ENCODE assay signal across 8 mouse cellular contexts in the genomic region with DNA sequence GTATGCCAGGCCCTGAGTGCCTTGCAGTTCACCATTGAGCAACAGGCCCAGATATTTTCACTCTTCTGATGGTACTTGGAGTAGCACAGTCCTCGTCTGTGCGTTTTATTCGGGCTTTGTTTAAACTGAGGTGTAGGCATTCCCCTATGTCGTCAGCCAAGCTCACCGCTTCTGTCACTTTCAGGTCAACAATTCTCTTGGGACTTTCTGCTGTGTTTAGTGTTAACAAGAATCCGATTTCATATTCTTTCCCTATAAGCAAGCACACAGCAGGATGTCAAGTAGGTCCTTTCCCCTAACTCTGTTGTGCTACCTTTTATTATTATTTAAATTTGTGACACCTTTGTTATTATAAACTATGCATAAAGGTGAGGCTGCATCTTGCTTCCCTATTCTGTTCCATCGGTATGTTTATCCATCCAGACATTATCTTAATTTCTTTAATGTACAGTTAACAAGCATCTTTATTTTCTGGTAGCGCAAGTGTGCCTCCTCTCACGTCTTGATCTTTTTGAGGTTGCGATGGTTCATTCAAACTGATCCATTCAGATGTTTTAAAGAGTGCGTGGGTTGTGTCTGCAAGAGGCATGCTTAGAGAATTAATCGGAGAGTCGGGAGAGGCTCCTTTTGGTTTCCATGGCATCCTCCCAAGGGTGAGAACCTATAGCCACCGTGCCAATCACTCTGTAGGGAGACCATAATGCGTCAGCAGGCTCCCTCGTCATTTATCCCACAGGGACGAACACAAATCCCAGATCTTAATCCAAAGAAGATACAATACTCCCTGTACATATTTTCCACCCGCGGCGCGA. TPM values are rescaled to one million over a fixed set of nuclear protein-coding genes. Genes with fewer than 3 reads are reported as not detected.
DNase-seq lines count a peak whose midpoint lies in the region; ATAC-seq and TF ChIP-seq lines count a peak whose summit lies in the region.

No protein-coding gene starts in this region.

- peak overlapping the region; percentile 71 for H3K4me3 ChIP-seq in layer of hippocampus, adult 2 months
- H3K4me3 ChIP-seq in bone marrow macrophage, adult 2 months (ENCODE audit: insufficient read depth, low read length), result peak overlapping the region; percentile 72
- peak overlapping the region; percentile 60 for H3K4me3 ChIP-seq in midbrain, embryonic 11.5 days (ENCODE audit: low read depth, low read length)

- H3K36me3 ChIP-seq in midbrain, embryonic 11.5 days (ENCODE audit: control insufficient read depth, insufficient read depth, low read length), result no peaks in the 10 kb centered on the region

- H3K27me3 ChIP-seq in midbrain, embryonic 11.5 days (ENCODE audit: control insufficient read depth, insufficient read depth, low read length), result no peaks in the 10 kb centered on the region

- peak overlapping the region; percentile 66 for H3K9ac ChIP-seq in midbrain, embryonic 11.5 days (ENCODE audit: low read length)

- TF ChIP-seq CTCF in layer of hippocampus, adult 2 months (conservative IDR thresholded peaks at IDR 0.05), result no peak
- TF ChIP-seq CTCF in bone marrow macrophage, adult 2 months (IDR thresholded peaks at IDR 0.05; ENCODE audit: low read depth, low read length), result no peak

- TF ChIP-seq POLR2A in bone marrow macrophage, adult 2 months (IDR thresholded peaks at IDR 0.05; ENCODE audit: borderline replicate concordance, low read depth, low read length), result no peak

- DNase-seq in layer of hippocampus, adult 2 months (ENCODE audit: low spot score in 2 of 2), result peak; percentile 15 to 28
- no peak for DNase-seq in layer of hippocampus, postnatal 10 days (ENCODE audit: low spot score in 2 of 2)
- peak; percentile 28 to 69 for DNase-seq in frontal cortex, adult 2 months (ENCODE audit: extremely low spot score in 1 of 2, low spot score in 1 of 2)
- no peak for DNase-seq in midbrain, embryonic 11.5 days (ENCODE audit: low spot score, missing footprints)
- DNase-seq in adrenal gland, postnatal 36 days, result no peak
- no peak for DNase-seq in thymus, postnatal 14 days

- WGBS in midbrain, embryonic 11.5 days, result 19% methylated on average over 21 of the region's 21 CpGs

- no peaks in the 10 kb centered on the region for H3K9me3 ChIP-seq in midbrain, embryonic 11.5 days (ENCODE audit: control insufficient read depth, low read length)

- H3K27ac ChIP-seq in layer of hippocampus, adult 2 months, result peak overlapping the region; percentile 90
- peak overlapping the region; percentile 61 for H3K27ac ChIP-seq in bone marrow macrophage, adult 2 months (ENCODE audit: insufficient read depth, low read depth, low read length)
- peak overlapping the region; percentile 37; the same call in 1 of the 2 replicates for H3K27ac ChIP-seq in midbrain, embryonic 11.5 days (ENCODE audit: low read depth, low read length)

- 0 out of 2 replicates have a peak, but pooled peaks have one; percentile 27 for ATAC-seq in midbrain, embryonic 11.5 days (ENCODE audit: low FRiP score)
- no peak for ATAC-seq in cerebellum, adult (ENCODE audit: insufficient number of reproducible peaks, low FRiP score, low TSS enrichment)

- H3K4me1 ChIP-seq in bone marrow macrophage, adult 2 months (ENCODE audit: control insufficient read depth, insufficient read depth, low read length), result peaks cover 15% of the 10 kb centered on the region
- peaks cover 13% of the 10 kb centered on the region for H3K4me1 ChIP-seq in midbrain, embryonic 11.5 days (ENCODE audit: control insufficient read depth, insufficient read depth, low read length)

- H3K4me2 ChIP-seq in midbrain, embryonic 11.5 days, result peak overlapping the region; percentile 80

RNA-seq across cellular contexts. Expression of a gene that starts 15.6 kb away (rescaled TPM):
- total RNA-seq in layer of hippocampus, adult 2 months (2021), result 1 to 10 TPM; 3.3 to 6.8 TPM
- total RNA-seq in layer of hippocampus, postnatal 10 days (2021), result 1 to 10 TPM; 3.7 to 4.4 TPM
- polyA plus RNA-seq in bone marrow macrophage, adult 2 months (2012; ENCODE audit: insufficient read depth, insufficient read length, missing spikeins), result 51.7 and 60.6 TPM in 2 replicates
- 9.6 and 11.2 TPM in 2 replicates for polyA plus RNA-seq in frontal cortex, adult 2 months (2012; rRNA removed)
- polyA plus RNA-seq in midbrain, embryonic 11.5 days (2014; fragmentation: Nextera tagmentation; extraction: Ambion mirVana), result 1.2 and 2.1 TPM in 2 replicates
- total RNA-seq in adrenal gland, postnatal 36 days (2021), result 10 to 100 TPM; 11.3 to 19.3 TPM

RNA-seq across cellular contexts. Expression of a gene that starts 20.9 kb away (rescaled TPM):
- total RNA-seq in layer of hippocampus, adult 2 months (2021), result 1 to 10 TPM; 2.6 to 4.5 TPM
- 1 to 10 TPM; 2.1 to 2.6 TPM for total RNA-seq in layer of hippocampus, postnatal 10 days (2021)
- 167 and 176 TPM in 2 replicates for polyA plus RNA-seq in bone marrow macrophage, adult 2 months (2012; ENCODE audit: insufficient read depth, insufficient read length, missing spikeins)
- 7.2 and 9.4 TPM in 2 replicates for polyA plus RNA-seq in frontal cortex, adult 2 months (2012; rRNA removed)
- 4.9 and 5.6 TPM in 2 replicates for polyA plus RNA-seq in midbrain, embryonic 11.5 days (2014; fragmentation: Nextera tagmentation; extraction: Ambion mirVana)
- total RNA-seq in adrenal gland, postnatal 36 days (2021), result 10 to 100 TPM; 14.3 to 30.9 TPM

RNA-seq across cellular contexts. Expression of a gene that starts 33.6 kb away (rescaled TPM):
- 10 to 100 TPM; 48.8 to 63.0 TPM for total RNA-seq in layer of hippocampus, adult 2 months (2021)
- total RNA-seq in layer of hippocampus, postnatal 10 days (2021), result 10 to 100 TPM; 17.8 to 21.3 TPM
- 7.4 and 9.4 TPM in 2 replicates for polyA plus RNA-seq in bone marrow macrophage, adult 2 months (2012; ENCODE audit: insufficient read depth, insufficient read length, missing spikeins)
- 68.7 and 70.4 TPM in 2 replicates for polyA plus RNA-seq in frontal cortex, adult 2 months (2012; rRNA removed)
- polyA plus RNA-seq in midbrain, embryonic 11.5 days (2014; fragmentation: Nextera tagmentation; extraction: Ambion mirVana), result not detected in 2 replicates
- total RNA-seq in adrenal gland, postnatal 36 days (2021), result 100 to 1,000 TPM; 119 to 160 TPM

RNA-seq across cellular contexts. Expression of a gene that starts 56.8 kb away (rescaled TPM):
- not detected for total RNA-seq in layer of hippocampus, adult 2 months (2021)
- total RNA-seq in layer of hippocampus, postnatal 10 days (2021), result not detected
- polyA plus RNA-seq in bone marrow macrophage, adult 2 months (2012; ENCODE audit: insufficient read depth, insufficient read length, missing spikeins), result 0.64 TPM in 1 of 2 replicates, not detected in the other
- not detected in 2 replicates for polyA plus RNA-seq in frontal cortex, adult 2 months (2012; rRNA removed)
- polyA plus RNA-seq in midbrain, embryonic 11.5 days (2014; fragmentation: Nextera tagmentation; extraction: Ambion mirVana), result 0.08 TPM in 1 of 2 replicates, not detected in the other
- not detected for total RNA-seq in adrenal gland, postnatal 36 days (2021)

Comparison
In these comparisons a context has a peak if more than half of its experiments do, and no peak if none do; other contexts are left out.
1. DNase-seq: peak in layer of hippocampus, adult 2 months (2 of 2) and frontal cortex, adult 2 months (2 of 2); none in layer of hippocampus, postnatal 10 days (0 of 2), midbrain, embryonic 11.5 days (single experiment), adrenal gland, postnatal 36 days (0 of 2) and thymus, postnatal 14 days (single experiment).
2. H3K27ac ChIP-seq: peak in every context shown above with its lines; median percentile 90 in layer of hippocampus, adult 2 months; 61 in bone marrow macrophage, adult 2 months; 37 in midbrain, embryonic 11.5 days.
3. Peak in every context shown above with its lines, with median percentiles within 50 percentile points of each other: H3K4me3 ChIP-seq.